Mouse (Mus musculus) liver, adult 2 months (tissue): ENCODE data around the gene Ank. TPM values are rescaled to one million over a fixed set of nuclear protein-coding genes. Genes with fewer than 3 reads are reported as not detected.

Experiments used
- DNase-seq: peaks from one replicate; pipeline ENCODE4 v3.0.0-alpha.2; 2011; ENCODE audit warnings: low read depth, low spot score; ENCODE audit errors: extremely low read depth
- H3K27ac ChIP-seq: fragments of 200-500 bp; replicated peaks from 2 replicates; pipeline ENCODE4 v1.5.1; 2012; ENCODE audit warnings: low read depth, mild to moderate bottlenecking, control low read depth, inconsistent platforms, low read length; ENCODE audit not compliant: insufficient read depth
- H3K27me3 ChIP-seq: fragments of 200-500 bp; 2 replicates; pipeline ENCODE4 v1.6.1; 2012; ENCODE audit warnings: mild to moderate bottlenecking, moderate library complexity, low read length, inconsistent platforms; ENCODE audit not compliant: control insufficient read depth, insufficient read depth
- H3K36me3 ChIP-seq: fragments of 200-500 bp; 2 replicates; pipeline ENCODE4 v1.6.1; 2012; ENCODE audit warnings: low read length, inconsistent platforms; ENCODE audit not compliant: control insufficient read depth, insufficient read depth
- H3K4me1 ChIP-seq: fragments of 200-500 bp; 2 replicates; pipeline ENCODE4 v1.6.1; 2011; ENCODE audit warnings: low read length; ENCODE audit not compliant: control insufficient read depth, insufficient read depth
- H3K4me3 ChIP-seq: fragments of 200-500 bp; 2 replicates; pipeline ENCODE4 v1.5.1; 2011; ENCODE audit warnings: low read depth, mild to moderate bottlenecking, control low read depth, low read length, moderate library complexity; ENCODE audit not compliant: insufficient read depth
- H3K79me2 ChIP-seq: fragments of 200-500 bp; 2 replicates; pipeline ENCODE4 v1.6.1; 2012; ENCODE audit warnings: inconsistent platforms, mild to moderate bottlenecking, low read length, moderate library complexity; ENCODE audit not compliant: control insufficient read depth, insufficient read depth
- H3K9ac ChIP-seq: fragments of 200-500 bp; 2 replicates; pipeline ENCODE4 v1.6.1; 2012; ENCODE audit warnings: low read depth, mild to moderate bottlenecking, control low read depth, inconsistent platforms, low read length
- CTCF ChIP-seq: fragments of 200-500 bp; IDR thresholded peaks from 2 replicates; pipeline ENCODE4 v1.5.1; 2011; ENCODE audit warnings: low read depth, low read length, control low read depth
- POLR2A ChIP-seq: fragments of 200-500 bp; IDR thresholded peaks from 2 replicates; pipeline ENCODE4 v1.6.1; 2011; ENCODE audit warnings: low read length, control low read depth; ENCODE audit not compliant: insufficient read depth; ENCODE audit errors: extremely low read depth
- WGBS: fragments of 180-500 bp; shearing (Covaris S2); methylation state at CpG from one replicate; pipeline ENCODE4 v1.1.7; 2018; 5-methylcytosine and 5-hydroxymethylcytosine counted together
- polyA plus RNA-seq: library from polyadenylated mRNA; depleted of rRNA; stranded (reverse); fragments of >200 nt; gene quantifications from 2 replicates; pipeline ENCODE4 v1.2.3, GENCODE M21; 2012
- total RNA-seq: library from RNA; depleted of rRNA; stranded (reverse); fragments of >200 nt; gene quantifications from 2 replicates; pipeline ENCODE4 v1.2.3, GENCODE M21; 2014

The Ank gene
- total and polyA plus RNA-seq, 2 experiments: 12.3 to 22.6 TPM

- Histone ChIP-seq H3K36me3 (no peaks in the 10 kb centered on the region), H3K27ac (no peak overlapping the region), H3K79me2 (no peaks in the 10 kb centered on the region), H3K4me1 (no peaks in the 10 kb centered on the region), H3K27me3 (no peaks in the 10 kb centered on the region), H3K4me3 (no peak overlapping the region), H3K9ac (no peak overlapping the region)
- no peak for DNase-seq
- TF ChIP-seq POLR2A (no peak), CTCF (no peak)
- 75% methylated on average over 3 of the region's 4 CpGs for whole genome bisulfite sequencing
These were observed 33.4 kb upstream of the Ank start for GRCm38 (mm10) chr15:27432851-27433615.

GRCm38 (mm10) chr15:27435409-27435808 lies 31.1 kb upstream of the Ank start:
- no peak for TF ChIP-seq POLR2A
- TF ChIP-seq CTCF: no peak
- no peak overlapping the region for H3K27ac ChIP-seq
- DNase-seq: no peak
- no peaks in the 10 kb centered on the region for H3K4me1 ChIP-seq
- 94% methylated on average over 5 of the region's 5 CpGs for WGBS
- no peak overlapping the region for H3K4me3 ChIP-seq
- no peaks in the 10 kb centered on the region for H3K27me3 ChIP-seq
- H3K79me2 ChIP-seq: no peaks in the 10 kb centered on the region
- H3K9ac ChIP-seq: no peak overlapping the region
- no peaks in the 10 kb centered on the region for H3K36me3 ChIP-seq

GRCm38 (mm10) chr15:27436194-27436593 lies 30.3 kb upstream of the Ank start:
- H3K4me3 ChIP-seq: no peak overlapping the region
- TF ChIP-seq CTCF (no peak), POLR2A (no peak)
- H3K4me1 ChIP-seq: no peaks in the 10 kb centered on the region
- no peaks in the 10 kb centered on the region for H3K79me2 ChIP-seq
- no peak overlapping the region for H3K9ac ChIP-seq
- WGBS: 81% methylated on average over 4 of the region's 4 CpGs
- no peaks in the 10 kb centered on the region for H3K36me3 ChIP-seq
- DNase-seq: no peak
- H3K27ac ChIP-seq: no peak overlapping the region
- no peaks in the 10 kb centered on the region for H3K27me3 ChIP-seq

- H3K9ac ChIP-seq: no peak overlapping the region
- 90% methylated on average over 7 of the region's 7 CpGs for WGBS
- peaks cover 9% of the 10 kb centered on the region for H3K4me1 ChIP-seq
- H3K27me3 ChIP-seq: no peaks in the 10 kb centered on the region
- TF ChIP-seq POLR2A: no peak
- no peak for TF ChIP-seq CTCF
- H3K27ac ChIP-seq: no peak overlapping the region
- DNase-seq: no peak
- H3K36me3 ChIP-seq: no peaks in the 10 kb centered on the region
- H3K4me3 ChIP-seq: no peak overlapping the region
- no peaks in the 10 kb centered on the region for H3K79me2 ChIP-seq
These were observed 25.4 kb upstream of the Ank start for GRCm38 (mm10) chr15:27441053-27441452.

- DNase-seq: no peak
- Histone ChIP-seq H3K27me3 (no peaks in the 10 kb centered on the region), H3K9ac (no peak overlapping the region), H3K79me2 (no peaks in the 10 kb centered on the region), H3K27ac (no peak overlapping the region), H3K4me1 (peaks cover 9% of the 10 kb centered on the region), H3K36me3 (no peaks in the 10 kb centered on the region), H3K4me3 (no peak overlapping the region)
- whole genome bisulfite sequencing: 87% methylated on average over 4 of the region's 4 CpGs
- no peak for TF ChIP-seq POLR2A
- no peak for TF ChIP-seq CTCF
These were observed 24.9 kb upstream of the Ank start for GRCm38 (mm10) chr15:27441529-27441928.

GRCm38 (mm10) chr15:27441951-27442350 lies 24.5 kb upstream of the Ank start:
- no peaks in the 10 kb centered on the region for H3K79me2 ChIP-seq
- H3K36me3 ChIP-seq: no peaks in the 10 kb centered on the region
- H3K27ac ChIP-seq: no peak overlapping the region
- TF ChIP-seq POLR2A (no peak), CTCF (no peak)
- H3K9ac ChIP-seq: no peak overlapping the region
- H3K4me3 ChIP-seq: no peak overlapping the region
- peaks cover 9% of the 10 kb centered on the region for H3K4me1 ChIP-seq
- 79% methylated on average over 5 of the region's 5 CpGs for WGBS
- no peak for DNase-seq
- no peaks in the 10 kb centered on the region for H3K27me3 ChIP-seq
